Mouse (Mus musculus) bone marrow, adult 2 months (tissue): ENCODE measurements at regions not wholly inside any gene's neighbourhood (a gene's known extent, or its start where the extent isn't known, plus 50 kb on each side); places are given as distances from the start of the nearest gene placed in this dataset.

Source experiments
- CTCF ChIP-seq: fragments of 200-500 bp; IDR thresholded peaks from 2 replicates; pipeline ENCODE4 v1.5.1; 2011; ENCODE audit warnings: low read length, control low read depth; ENCODE audit not compliant: control insufficient read depth, insufficient read depth
- POLR2A ChIP-seq: fragments of 200-500 bp; IDR thresholded peaks from 2 replicates; pipeline ENCODE4 v1.6.1; 2011; ENCODE audit warnings: low read depth, mild to moderate bottlenecking, control low read depth, low read length, borderline replicate concordance; ENCODE audit not compliant: control insufficient read depth

GRCm38 (mm10) chr10:117908079-117908675 is 62.3 kb upstream of the Rap1b start:
- TF ChIP-seq CTCF (no peak), POLR2A (no peak)
